Mouse (Mus musculus) limb, embryonic 15.5 days (tissue): ENCODE results near the gene Kdm6b. TPM values are rescaled to one million over a fixed set of nuclear protein-coding genes. Genes with fewer than 3 reads are reported as not detected.
A peak's percentile ranks its signal among the peaks of the same experiment; 100 is the strongest.

ENCODE experiments used
- ATAC-seq: fragments of 200-750 bp; cut with Nextera tagmentation; 2 replicates; pipeline ENCODE4 v1.8.0; 2017; ENCODE audit warnings: low read depth, moderate TSS enrichment; ENCODE audit not compliant: insufficient number of reproducible peaks, low FRiP score, low TSS enrichment
- H3K27ac ChIP-seq: fragments of 300-500 bp; sonication (generic); 2 replicates; pipeline ENCODE4 v1.5.1; 2015; ENCODE audit warnings: moderate library complexity, mild to moderate bottlenecking, inconsistent platforms
- H3K27me3 ChIP-seq: fragments of 300-500 bp; sonication (generic); 2 replicates; pipeline ENCODE4 v1.6.1; 2015; ENCODE audit warnings: inconsistent platforms
- H3K36me3 ChIP-seq: fragments of 300-500 bp; sonication (generic); 2 replicates; pipeline ENCODE4 v1.6.1; 2015; ENCODE audit warnings: inconsistent platforms
- H3K4me1 ChIP-seq: fragments of 300-500 bp; sonication (generic); 2 replicates; pipeline ENCODE4 v1.6.1; 2015; ENCODE audit warnings: inconsistent platforms
- H3K4me2 ChIP-seq: fragments of 300-500 bp; sonication (generic); 2 replicates; pipeline ENCODE4 v1.6.1; 2015; ENCODE audit warnings: mild to moderate bottlenecking, inconsistent platforms
- H3K4me3 ChIP-seq: fragments of 300-500 bp; sonication (generic); 2 replicates; pipeline ENCODE4 v1.5.1; 2015; ENCODE audit warnings: mild to moderate bottlenecking, inconsistent platforms
- H3K9ac ChIP-seq: fragments of 300-500 bp; sonication (generic); 2 replicates; pipeline ENCODE4 v1.6.1; 2015; ENCODE audit warnings: inconsistent platforms
- H3K9me3 ChIP-seq: fragments of 300-500 bp; sonication (generic); 2 replicates; pipeline ENCODE4 v1.6.1; 2016; ENCODE audit warnings: inconsistent platforms
- WGBS: fragments of 180-500 bp; shearing (Covaris S2); methylation state at CpG from one replicate; pipeline ENCODE4 v1.1.7; 2015; 5-methylcytosine and 5-hydroxymethylcytosine counted together
- polyA plus RNA-seq: library from polyadenylated mRNA; unstranded; fragments of >200 nt; fragmentation: Nextera tagmentation; extraction: Ambion mirVana; gene quantifications from 2 replicates; pipeline ENCODE4 v1.2.1, GENCODE M21; 2015

The Kdm6b gene
- polyA plus RNA-seq, 1 experiment from 2014 or later, result 32.0 TPM

DNA sequence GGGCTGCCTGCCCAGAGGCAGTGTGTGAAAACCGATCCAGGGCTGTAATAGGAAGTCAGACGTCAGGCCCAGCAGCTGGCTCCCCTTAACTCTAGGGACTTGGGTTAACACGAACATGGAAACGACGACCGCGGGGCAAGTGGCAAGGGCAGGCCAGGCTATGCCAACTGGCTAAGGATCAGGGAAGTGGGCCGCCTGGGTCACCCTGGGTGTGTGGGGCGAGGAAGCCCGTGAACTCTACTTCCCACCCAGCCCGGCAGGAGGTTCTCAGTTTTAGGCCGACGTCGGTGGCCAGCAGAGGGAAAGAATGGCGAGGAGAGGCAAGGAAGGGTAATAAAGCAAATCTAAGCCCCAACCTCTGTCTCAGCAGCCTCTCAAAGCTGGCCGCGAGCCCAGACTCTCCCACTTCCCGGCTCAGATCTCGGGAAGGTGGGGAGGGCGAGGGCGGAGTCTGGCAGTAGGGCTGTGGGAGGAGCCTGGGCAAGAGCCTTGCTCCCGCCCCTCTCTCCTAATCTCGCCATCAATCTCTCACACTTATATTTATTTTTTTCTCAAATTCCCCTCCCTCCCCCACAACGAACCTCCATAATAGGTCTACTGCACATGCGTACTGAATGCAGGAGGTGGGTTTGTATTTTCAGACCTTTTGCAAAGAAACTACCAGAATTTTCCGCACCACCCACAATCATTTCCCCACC, 47.2 kb downstream of the Kdm6b start:
- H3K27ac ChIP-seq, result peak overlapping the region; percentile 99
- no peaks in the 10 kb centered on the region for H3K9me3 ChIP-seq
- WGBS, result 0% methylated on average over 26 of the region's 26 CpGs
- peak overlapping the region; percentile 87 for H3K4me2 ChIP-seq
- peaks cover 30% of the 10 kb centered on the region for H3K36me3 ChIP-seq
- H3K4me3 ChIP-seq, result peak overlapping the region; percentile 81
- peak overlapping the region; percentile 39; the same call in 1 of the 2 replicates for H3K9ac ChIP-seq
- ATAC-seq, result peak; percentile 86
- H3K4me1 ChIP-seq, result peaks cover 58% of the 10 kb centered on the region
- H3K27me3 ChIP-seq, result no peaks in the 10 kb centered on the region

DNA sequence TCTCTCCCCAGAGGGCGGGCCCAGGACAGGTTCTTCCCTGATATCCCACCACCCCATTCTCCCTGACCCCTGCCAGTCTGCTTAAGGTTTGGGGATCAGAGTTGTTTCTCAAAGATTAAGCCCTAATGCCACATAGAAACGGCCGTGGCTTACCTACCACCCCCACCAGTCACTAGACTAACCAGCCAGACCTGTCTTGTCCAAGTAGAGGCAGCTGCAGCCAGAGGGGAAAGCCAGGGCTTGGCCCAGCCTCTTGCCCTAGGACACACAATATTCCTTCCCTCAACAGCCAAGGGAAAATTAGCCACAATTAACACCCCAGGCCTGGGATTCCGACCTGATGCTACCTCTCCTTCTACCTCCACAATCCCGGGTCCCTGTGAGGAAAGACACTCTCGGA, 47.8 kb downstream of the Kdm6b start:
- peak overlapping the region; percentile 81 for H3K4me3 ChIP-seq
- H3K9ac ChIP-seq, result peak overlapping the region; percentile 39; the same call in 1 of the 2 replicates
- no peak for ATAC-seq
- peak overlapping the region; percentile 87 for H3K4me2 ChIP-seq
- peak overlapping the region; percentile 99 for H3K27ac ChIP-seq
- peaks cover 36% of the 10 kb centered on the region for H3K36me3 ChIP-seq
- H3K4me1 ChIP-seq, result peaks cover 52% of the 10 kb centered on the region
- no peaks in the 10 kb centered on the region for H3K9me3 ChIP-seq
- 12% methylated on average over 6 of the region's 6 CpGs for WGBS
- H3K27me3 ChIP-seq, result no peaks in the 10 kb centered on the region

DNA sequence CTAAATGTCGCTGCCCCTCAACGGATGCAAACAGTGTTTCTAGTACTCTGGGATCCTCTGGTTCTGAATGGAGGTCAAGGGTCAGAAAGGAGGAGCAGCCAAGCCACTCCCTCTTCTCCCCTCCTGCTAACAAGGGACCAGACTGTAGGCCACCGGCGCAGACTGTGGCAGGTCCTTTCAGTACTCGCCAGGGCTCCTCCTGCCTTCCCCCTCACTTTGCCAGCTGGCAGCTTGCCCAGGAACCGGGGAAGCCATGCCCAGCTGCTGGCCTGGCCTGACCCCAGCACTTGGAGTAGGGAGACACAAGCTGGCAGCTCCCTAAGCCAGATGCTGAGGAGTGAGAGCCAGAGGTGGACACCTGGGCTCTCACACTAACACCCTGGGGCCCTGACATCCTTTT, 48.6 kb downstream of the Kdm6b start:
- WGBS, result under 1% methylated on average over 6 of the region's 6 CpGs
- peak; percentile 28; the same call in 1 of the 2 replicates for ATAC-seq
- no peak overlapping the region for H3K9ac ChIP-seq

DNA sequence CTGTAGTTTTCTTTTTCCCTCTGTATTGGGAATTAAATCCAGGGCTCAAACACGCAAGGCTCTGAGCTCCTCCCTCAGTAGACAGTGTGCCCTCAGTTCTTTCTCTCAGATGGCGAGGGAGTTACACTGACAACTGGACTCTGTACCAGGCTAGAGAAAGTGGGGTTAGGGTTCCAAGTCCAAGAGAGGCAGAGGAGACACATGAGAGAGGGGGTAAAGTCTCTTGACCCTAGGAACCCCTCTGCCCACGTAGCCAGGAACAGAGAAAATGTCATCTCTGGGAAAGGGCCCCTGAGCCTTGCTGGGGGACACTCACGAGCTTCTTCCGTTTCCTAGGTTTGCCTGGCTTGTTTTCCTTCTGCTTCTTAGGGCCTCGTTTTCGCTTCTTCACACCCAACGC, 49.1 kb downstream of the Kdm6b start:
- H3K9me3 ChIP-seq, result no peaks in the 10 kb centered on the region
- peaks cover 49% of the 10 kb centered on the region for H3K4me1 ChIP-seq
- no peak overlapping the region for H3K9ac ChIP-seq

More for the DNA sequence above, 48.6 kb downstream of the Kdm6b start:
- H3K4me1 ChIP-seq, result peaks cover 49% of the 10 kb centered on the region
- peak overlapping the region; percentile 87 for H3K4me2 ChIP-seq
- peaks cover 44% of the 10 kb centered on the region for H3K36me3 ChIP-seq
- no peaks in the 10 kb centered on the region for H3K27me3 ChIP-seq
- no peaks in the 10 kb centered on the region for H3K9me3 ChIP-seq
- H3K4me3 ChIP-seq, result peak overlapping the region; percentile 81
- H3K27ac ChIP-seq, result peak overlapping the region; percentile 99

GRCm38 (mm10) chr11:69362479-69362878, 51.0 kb downstream of the Kdm6b start:
- no peak overlapping the region for H3K4me3 ChIP-seq
- H3K36me3 ChIP-seq, result peaks cover 69% of the 10 kb centered on the region
- no peak overlapping the region for H3K9ac ChIP-seq
- 29% methylated on average over 2 of the region's 2 CpGs for WGBS
- H3K27me3 ChIP-seq, result no peaks in the 10 kb centered on the region
- no peak overlapping the region for H3K4me2 ChIP-seq
- H3K4me1 ChIP-seq, result peaks cover 41% of the 10 kb centered on the region
- no peak for ATAC-seq
- no peaks in the 10 kb centered on the region for H3K9me3 ChIP-seq
- no peak overlapping the region for H3K27ac ChIP-seq

More for the DNA sequence above, 49.1 kb downstream of the Kdm6b start:
- 0 out of 2 replicates have a peak overlapping the region, but pooled peaks have one; percentile 81 for H3K4me3 ChIP-seq
- ATAC-seq, result no peak
- peak overlapping the region; percentile 99 for H3K27ac ChIP-seq
- 41% methylated on average over 8 of the region's 8 CpGs for WGBS
- peak overlapping the region; percentile 14; the same call in 1 of the 2 replicates for H3K4me2 ChIP-seq
- H3K27me3 ChIP-seq, result no peaks in the 10 kb centered on the region
- peaks cover 50% of the 10 kb centered on the region for H3K36me3 ChIP-seq

DNA sequence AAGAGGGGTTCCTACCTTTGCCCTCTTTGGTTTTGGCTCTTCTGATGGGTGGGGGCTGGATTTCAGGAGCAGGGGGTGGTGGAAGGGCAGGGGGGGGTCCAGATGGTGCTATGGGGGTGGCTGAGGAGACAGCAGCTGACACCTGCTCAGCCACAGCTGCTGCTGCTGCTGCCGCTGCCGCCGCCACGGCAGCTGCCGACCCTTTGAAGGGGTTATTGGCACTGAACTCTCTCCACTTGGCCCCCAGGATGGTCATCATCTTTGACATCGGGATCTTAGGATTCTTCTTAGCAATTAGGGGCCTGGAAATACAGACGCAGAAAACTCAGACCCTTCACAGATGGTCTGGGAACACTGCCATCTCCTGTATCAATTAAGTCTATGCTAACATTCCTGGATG, 51.5 kb downstream of the Kdm6b start:
- ATAC-seq, result no peak
- H3K4me1 ChIP-seq, result peaks cover 37% of the 10 kb centered on the region
- no peak overlapping the region for H3K4me3 ChIP-seq
- no peak overlapping the region for H3K4me2 ChIP-seq
- no peaks in the 10 kb centered on the region for H3K27me3 ChIP-seq
- WGBS, result 37% methylated on average over 7 of the region's 7 CpGs
- H3K9ac ChIP-seq, result no peak overlapping the region
- H3K27ac ChIP-seq, result no peak overlapping the region
- peaks cover 73% of the 10 kb centered on the region for H3K36me3 ChIP-seq
- no peaks in the 10 kb centered on the region for H3K9me3 ChIP-seq

- Histone ChIP-seq H3K9ac (no peak overlapping the region), H3K27me3 (no peaks in the 10 kb centered on the region), H3K4me1 (0 out of 2 replicates have a peak, but pooled peaks cover 3% of the 10 kb centered on the region), H3K4me3 (no peak overlapping the region), H3K27ac (no peak overlapping the region), H3K4me2 (no peak overlapping the region), H3K36me3 (peaks cover 100% of the 10 kb centered on the region), H3K9me3 (no peaks in the 10 kb centered on the region)
- no peak for ATAC-seq
- 83% methylated on average over 12 of the region's 12 CpGs for WGBS
These were observed 55.8 kb downstream of the Kdm6b start for GRCm38 (mm10) chr11:69357690-69358089.

DNA sequence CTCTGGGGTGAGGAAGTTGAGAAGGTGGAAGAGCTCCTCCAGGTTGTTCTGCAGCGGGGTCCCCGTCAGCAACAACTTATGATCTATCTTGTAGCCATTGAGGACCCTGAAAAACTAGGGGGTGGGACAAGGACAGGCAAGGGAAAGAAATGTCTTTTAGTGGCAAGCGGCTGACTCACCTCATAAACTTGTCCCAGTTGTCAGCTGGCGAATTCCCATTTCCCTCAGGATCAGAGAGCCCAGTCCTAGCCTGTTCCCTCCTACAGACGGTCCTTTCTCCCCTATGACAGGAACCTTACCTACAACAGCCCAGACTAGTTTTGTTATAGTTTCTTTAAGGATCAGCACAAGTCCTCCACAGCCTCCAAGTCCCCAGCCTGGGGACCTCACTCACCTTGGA, 56.9 kb downstream of the Kdm6b start:
- no peak overlapping the region for H3K27ac ChIP-seq
- no peak overlapping the region for H3K9ac ChIP-seq
- peaks cover 100% of the 10 kb centered on the region for H3K36me3 ChIP-seq
- no peak overlapping the region for H3K4me2 ChIP-seq
- no peaks in the 10 kb centered on the region for H3K4me1 ChIP-seq
- WGBS, result 87% methylated on average over 5 of the region's 5 CpGs
- H3K9me3 ChIP-seq, result no peaks in the 10 kb centered on the region
- no peaks in the 10 kb centered on the region for H3K27me3 ChIP-seq
- no peak overlapping the region for H3K4me3 ChIP-seq
- ATAC-seq, result no peak

Other genes starting within 250 kb of the Kdm6b start
- gene Alox8, start 215.8 kb downstream of the Kdm6b start, polyA plus RNA-seq, result 0.12 and 0.20 TPM in 2 replicates
- gene Gucy2e, start 176.6 kb downstream of the Kdm6b start, polyA plus RNA-seq, result 0.22 TPM in 1 of 2 replicates, not detected in the other
- gene Cntrob, start 89.9 kb downstream of the Kdm6b start, polyA plus RNA-seq, result 18.8 and 20.6 TPM in 2 replicates
- 144 and 145 TPM in 2 replicates for gene Trappc1, start 89.7 kb downstream of the Kdm6b start, polyA plus RNA-seq
- 2.2 and 2.3 TPM in 2 replicates for gene Kcnab3, start 87.4 kb downstream of the Kdm6b start, polyA plus RNA-seq
- 15.6 and 17.2 TPM in 2 replicates for gene Rnf227, start 73.2 kb downstream of the Kdm6b start, polyA plus RNA-seq
- gene Chd3, start 44.3 kb downstream of the Kdm6b start, polyA plus RNA-seq, result 77.4 and 89.3 TPM in 2 replicates
- gene Naa38, start 18.2 kb downstream of the Kdm6b start, polyA plus RNA-seq, result 143 and 144 TPM in 2 replicates
- 30.2 and 36.6 TPM in 2 replicates for gene Cyb5d1, start 18.0 kb downstream of the Kdm6b start, polyA plus RNA-seq
- 18.8 and 20.4 TPM in 2 replicates for gene Tmem88, start 15.4 kb downstream of the Kdm6b start, polyA plus RNA-seq
- gene Dnah2, start 135.4 kb upstream of the Kdm6b start, polyA plus RNA-seq, result 2.0 and 3.0 TPM in 2 replicates
- 27.9 and 33.2 TPM in 2 replicates for gene Efnb3, start 146.5 kb upstream of the Kdm6b start, polyA plus RNA-seq
- gene Wrap53, start 166.6 kb upstream of the Kdm6b start, polyA plus RNA-seq, result 23.6 and 24.8 TPM in 2 replicates
- 132 and 134 TPM in 2 replicates for gene Trp53, start 166.7 kb upstream of the Kdm6b start, polyA plus RNA-seq
- 8.2 and 10.5 TPM in 2 replicates for gene Atp1b2, start 192.3 kb upstream of the Kdm6b start, polyA plus RNA-seq
- gene Shbg, start 204.2 kb upstream of the Kdm6b start, polyA plus RNA-seq, result not detected in 2 replicates
- 15.7 and 16.2 TPM in 2 replicates for gene Sat2, start 208.3 kb upstream of the Kdm6b start, polyA plus RNA-seq
- 26.8 and 27.1 TPM in 2 replicates for gene Fxr2, start 219.3 kb upstream of the Kdm6b start, polyA plus RNA-seq
- gene Sox15, start 241.6 kb upstream of the Kdm6b start, polyA plus RNA-seq, result 3.2 and 4.8 TPM in 2 replicates
- 58.9 and 63.9 TPM in 2 replicates for gene Mpdu1, start 249.0 kb upstream of the Kdm6b start, polyA plus RNA-seq